Mouse (Mus musculus): ENCODE results near the gene Serhl. TPM values are rescaled to one million over a fixed set of nuclear protein-coding genes. Genes with fewer than 3 reads are reported as not detected.

Gene Serhl
- polyA plus RNA-seq, 1 experiment from 2014 or later = 45.6 TPM

DNA sequence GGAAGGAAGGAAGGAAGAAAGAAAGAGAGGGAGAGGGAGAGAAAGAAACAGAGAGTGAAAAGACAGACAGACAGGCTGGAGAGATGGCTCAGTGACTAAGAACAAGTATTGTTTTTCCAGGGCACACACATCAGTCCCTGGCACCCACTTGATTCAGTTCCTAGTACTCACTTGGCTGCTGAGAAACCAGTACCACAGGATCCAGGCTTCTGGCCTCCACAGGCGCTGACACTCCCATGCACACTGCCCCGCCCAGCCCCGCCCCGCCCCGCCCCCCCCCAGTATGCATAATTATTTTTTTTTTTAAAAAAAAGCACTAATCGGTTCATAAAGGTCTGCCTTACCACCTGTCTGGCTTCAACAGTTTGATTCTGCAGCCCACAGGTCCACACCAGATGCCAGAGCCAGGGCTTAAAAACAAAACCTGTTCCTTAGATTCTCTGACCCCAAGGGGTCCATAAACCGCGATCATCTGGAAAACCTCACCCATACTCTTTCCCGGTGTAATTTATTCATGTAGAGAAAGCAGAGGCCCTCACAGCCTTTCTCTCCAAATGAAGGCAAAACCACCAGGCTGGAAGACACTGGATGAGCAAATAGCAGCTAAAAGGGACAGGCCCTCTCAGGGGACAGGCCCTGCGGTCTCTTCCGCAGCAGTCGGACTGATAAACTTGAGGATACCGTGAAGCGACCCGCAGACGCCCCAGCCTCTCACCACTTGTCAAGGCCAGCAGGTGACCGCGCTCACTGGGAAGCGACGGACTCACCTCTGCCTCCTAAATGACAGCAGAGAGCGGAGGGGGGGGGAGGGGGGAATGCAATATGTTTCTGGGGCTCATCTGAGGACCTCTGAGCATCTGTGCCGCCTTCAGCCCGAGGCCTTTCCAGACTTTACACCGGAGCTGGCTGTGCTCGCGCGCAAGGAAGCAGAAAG, 544 bp upstream of the Serhl start:
- H3K27me3 ChIP-seq (ENCODE audit: control insufficient read depth, insufficient read depth, low read length) = peaks cover 6% of the 10 kb centered on the region; the same call in 1 of the 2 replicates
- peaks cover 2% of the 10 kb centered on the region; the same call in 1 of the 2 replicates for H3K4me1 ChIP-seq (ENCODE audit: control insufficient read depth, insufficient read depth, low read length)
- no peaks in the 10 kb centered on the region for H3K36me3 ChIP-seq (ENCODE audit: control insufficient read depth, insufficient read depth, low read length)
- H3K4me2 ChIP-seq (ENCODE audit: low read depth, severe bottlenecking) = peak overlapping the region; percentile 0; the same call in 1 of the 2 replicates
- DNase-seq (ENCODE audit: low spot score) = peak; percentile 48
- H3K4me3 ChIP-seq (ENCODE audit: low read depth, low read length) = no peak overlapping the region
- H3K9me3 ChIP-seq (ENCODE audit: control insufficient read depth, low read length) = no peaks in the 10 kb centered on the region
- no peak for ATAC-seq (ENCODE audit: insufficient number of reproducible peaks, low FRiP score, low TSS enrichment, low read depth)
- 4% methylated on average over 26 of the region's 27 CpGs for WGBS
- no peak overlapping the region for H3K9ac ChIP-seq (ENCODE audit: low read length)
- H3K27ac ChIP-seq (replicated peaks; ENCODE audit: low read depth, low read length) = no peak overlapping the region

DNA sequence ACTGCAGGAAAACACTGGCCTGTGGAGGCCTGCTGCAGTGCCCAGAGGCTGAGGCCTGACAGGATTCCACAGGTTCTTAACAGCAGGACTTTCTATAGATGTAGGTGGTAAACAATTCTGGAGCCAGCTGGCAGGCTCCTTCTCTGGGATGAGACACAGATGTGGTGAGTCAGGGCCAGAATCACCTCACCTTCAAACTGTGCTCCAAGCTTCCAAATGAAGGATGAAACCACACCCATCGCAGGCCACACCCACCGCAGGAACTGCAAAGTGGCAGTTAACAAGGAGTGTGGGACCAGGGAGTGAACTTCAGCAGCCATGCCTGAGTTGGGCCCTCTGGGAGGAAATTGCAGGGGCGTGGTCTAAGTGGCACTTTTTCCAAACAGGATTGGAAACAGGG, 1.6 kb downstream of the Serhl start:
- Histone ChIP-seq H3K27ac (replicated peaks; ENCODE audit: low read depth, low read length) (no peak overlapping the region), H3K27me3 (ENCODE audit: control insufficient read depth, insufficient read depth, low read length) (peaks cover 6% of the 10 kb centered on the region; the same call in 1 of the 2 replicates), H3K4me3 (ENCODE audit: low read depth, low read length) (no peak overlapping the region), H3K9me3 (ENCODE audit: control insufficient read depth, low read length) (no peaks in the 10 kb centered on the region), H3K36me3 (ENCODE audit: control insufficient read depth, insufficient read depth, low read length) (no peaks in the 10 kb centered on the region), H3K4me1 (ENCODE audit: control insufficient read depth, insufficient read depth, low read length) (no peaks in the 10 kb centered on the region; the same call in 1 of the 2 replicates), H3K9ac (ENCODE audit: low read length) (no peak overlapping the region), H3K4me2 (ENCODE audit: low read depth, severe bottlenecking) (no peak overlapping the region)
- peak; percentile 48 for DNase-seq (ENCODE audit: low spot score)
- WGBS = 19% methylated on average over 3 of the region's 3 CpGs
- ATAC-seq (ENCODE audit: insufficient number of reproducible peaks, low FRiP score, low TSS enrichment, low read depth) = no peak

- 75% methylated on average over 2 of the region's 2 CpGs for WGBS
- Histone ChIP-seq H3K36me3 (ENCODE audit: control insufficient read depth, insufficient read depth, low read length) (no peaks in the 10 kb centered on the region), H3K9ac (ENCODE audit: low read length) (no peak overlapping the region), H3K4me1 (ENCODE audit: control insufficient read depth, insufficient read depth, low read length) (no peaks in the 10 kb centered on the region; the same call in 1 of the 2 replicates), H3K27me3 (ENCODE audit: control insufficient read depth, insufficient read depth, low read length) (peaks cover 3% of the 10 kb centered on the region; the same call in 1 of the 2 replicates), H3K4me3 (ENCODE audit: low read depth, low read length) (no peak overlapping the region), H3K27ac (replicated peaks; ENCODE audit: low read depth, low read length) (no peak overlapping the region), H3K9me3 (ENCODE audit: control insufficient read depth, low read length) (no peaks in the 10 kb centered on the region), H3K4me2 (ENCODE audit: low read depth, severe bottlenecking) (no peak overlapping the region)
- DNase-seq (ENCODE audit: low spot score) (no peak), ATAC-seq (ENCODE audit: insufficient number of reproducible peaks, low FRiP score, low TSS enrichment, low read depth) (no peak)
Observed at GRCm38 (mm10) chr15:83093687-83094086, 4.4 kb downstream of the Serhl start.

GRCm38 (mm10) chr15:83095950-83096349, 6.6 kb downstream of the Serhl start:
- no peak for DNase-seq (ENCODE audit: low spot score)
- Histone ChIP-seq H3K27ac (replicated peaks; ENCODE audit: low read depth, low read length) (no peak overlapping the region), H3K4me1 (ENCODE audit: control insufficient read depth, insufficient read depth, low read length) (peaks cover 8% of the 10 kb centered on the region; the same call in 1 of the 2 replicates), H3K9me3 (ENCODE audit: control insufficient read depth, low read length) (no peaks in the 10 kb centered on the region), H3K36me3 (ENCODE audit: control insufficient read depth, insufficient read depth, low read length) (no peaks in the 10 kb centered on the region), H3K4me2 (ENCODE audit: low read depth, severe bottlenecking) (no peak overlapping the region), H3K27me3 (ENCODE audit: control insufficient read depth, insufficient read depth, low read length) (no peaks in the 10 kb centered on the region), H3K4me3 (ENCODE audit: low read depth, low read length) (no peak overlapping the region), H3K9ac (ENCODE audit: low read length) (no peak overlapping the region)
- no peak for ATAC-seq (ENCODE audit: insufficient number of reproducible peaks, low FRiP score, low TSS enrichment, low read depth)
- 37% methylated on average over 2 of the region's 2 CpGs for WGBS

GRCm38 (mm10) chr15:83099533-83100331, 10.4 kb downstream of the Serhl start:
- peak overlapping the region; percentile 44 for H3K4me3 ChIP-seq (ENCODE audit: low read depth, low read length)
- H3K27me3 ChIP-seq (ENCODE audit: control insufficient read depth, insufficient read depth, low read length) = no peaks in the 10 kb centered on the region
- 4% methylated on average over 31 of the region's 31 CpGs for WGBS
- peak; percentile 82 for ATAC-seq (ENCODE audit: insufficient number of reproducible peaks, low FRiP score, low TSS enrichment, low read depth)
- H3K9me3 ChIP-seq (ENCODE audit: control insufficient read depth, low read length) = no peaks in the 10 kb centered on the region
- H3K27ac ChIP-seq (replicated peaks; ENCODE audit: low read depth, low read length) = no peak overlapping the region
- DNase-seq (ENCODE audit: low spot score) = peak; percentile 94
- H3K4me1 ChIP-seq (ENCODE audit: control insufficient read depth, insufficient read depth, low read length) = peaks cover 8% of the 10 kb centered on the region; the same call in 1 of the 2 replicates
- peak overlapping the region; percentile 67 for H3K4me2 ChIP-seq (ENCODE audit: low read depth, severe bottlenecking)
- H3K9ac ChIP-seq (ENCODE audit: low read length) = peak overlapping the region; percentile 67
- H3K36me3 ChIP-seq (ENCODE audit: control insufficient read depth, insufficient read depth, low read length) = no peaks in the 10 kb centered on the region

- Histone ChIP-seq H3K4me3 (ENCODE audit: low read depth, low read length) (peak overlapping the region; percentile 44), H3K27ac (replicated peaks; ENCODE audit: low read depth, low read length) (no peak overlapping the region), H3K4me1 (ENCODE audit: control insufficient read depth, insufficient read depth, low read length) (peaks cover 8% of the 10 kb centered on the region; the same call in 1 of the 2 replicates), H3K9me3 (ENCODE audit: control insufficient read depth, low read length) (no peaks in the 10 kb centered on the region), H3K4me2 (ENCODE audit: low read depth, severe bottlenecking) (peak overlapping the region; percentile 67), H3K36me3 (ENCODE audit: control insufficient read depth, insufficient read depth, low read length) (no peaks in the 10 kb centered on the region), H3K27me3 (ENCODE audit: control insufficient read depth, insufficient read depth, low read length) (no peaks in the 10 kb centered on the region), H3K9ac (ENCODE audit: low read length) (peak overlapping the region; percentile 67)
- DNase-seq (ENCODE audit: low spot score) = no peak
- no peak; the same call in 1 of the 2 replicates for ATAC-seq (ENCODE audit: insufficient number of reproducible peaks, low FRiP score, low TSS enrichment, low read depth)
- WGBS = 6% methylated on average over 8 of the region's 8 CpGs
Observed at GRCm38 (mm10) chr15:83100332-83100662, 11.0 kb downstream of the Serhl start.

DNA sequence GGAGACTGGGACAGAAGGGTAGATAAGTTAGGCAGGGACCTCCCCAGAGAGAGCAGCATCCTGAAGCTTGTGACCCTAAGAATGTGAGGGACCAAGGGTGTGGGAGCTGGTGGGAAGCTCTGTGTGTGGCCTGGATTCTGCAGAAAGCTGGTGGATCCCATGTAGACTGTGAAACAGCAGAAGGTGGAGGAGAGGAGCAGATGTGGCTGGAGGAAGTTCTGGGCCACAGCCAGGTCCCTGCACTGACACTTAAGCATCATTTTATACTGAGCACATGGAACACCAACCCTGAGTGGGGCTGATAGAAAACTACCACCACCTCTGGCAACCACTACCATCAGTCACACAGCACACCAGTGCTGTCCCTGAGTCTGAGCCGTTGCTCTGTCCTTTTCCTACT, 13.8 kb downstream of the Serhl start:
- Histone ChIP-seq H3K4me3 (ENCODE audit: low read depth, low read length) (no peak overlapping the region), H3K9me3 (ENCODE audit: control insufficient read depth, low read length) (no peaks in the 10 kb centered on the region), H3K27ac (replicated peaks; ENCODE audit: low read depth, low read length) (no peak overlapping the region), H3K4me2 (ENCODE audit: low read depth, severe bottlenecking) (no peak overlapping the region), H3K9ac (ENCODE audit: low read length) (no peak overlapping the region), H3K36me3 (ENCODE audit: control insufficient read depth, insufficient read depth, low read length) (no peaks in the 10 kb centered on the region), H3K27me3 (ENCODE audit: control insufficient read depth, insufficient read depth, low read length) (no peaks in the 10 kb centered on the region), H3K4me1 (ENCODE audit: control insufficient read depth, insufficient read depth, low read length) (peaks cover 8% of the 10 kb centered on the region; the same call in 1 of the 2 replicates)
- ATAC-seq (ENCODE audit: insufficient number of reproducible peaks, low FRiP score, low TSS enrichment, low read depth) (no peak), DNase-seq (ENCODE audit: low spot score) (no peak)
- WGBS = 45% methylated on average over 1 of the region's 1 CpGs

GRCm38 (mm10) chr15:83106426-83106825, 17.1 kb downstream of the Serhl start:
- H3K4me1 ChIP-seq (ENCODE audit: control insufficient read depth, insufficient read depth, low read length) = no peaks in the 10 kb centered on the region
- H3K4me3 ChIP-seq (ENCODE audit: low read depth, low read length) = no peak overlapping the region
- no peaks in the 10 kb centered on the region for H3K27me3 ChIP-seq (ENCODE audit: control insufficient read depth, insufficient read depth, low read length)
- no peak overlapping the region for H3K27ac ChIP-seq (replicated peaks; ENCODE audit: low read depth, low read length)
- no peaks in the 10 kb centered on the region for H3K36me3 ChIP-seq (ENCODE audit: control insufficient read depth, insufficient read depth, low read length)
- H3K4me2 ChIP-seq (ENCODE audit: low read depth, severe bottlenecking) = no peak overlapping the region
- H3K9me3 ChIP-seq (ENCODE audit: control insufficient read depth, low read length) = no peaks in the 10 kb centered on the region
- no peak for DNase-seq (ENCODE audit: low spot score)
- H3K9ac ChIP-seq (ENCODE audit: low read length) = no peak overlapping the region
- 64% methylated on average over 6 of the region's 6 CpGs for WGBS
- no peak for ATAC-seq (ENCODE audit: insufficient number of reproducible peaks, low FRiP score, low TSS enrichment, low read depth)

Data from limb, embryonic 11.5 days (tissue).